ENCODE assay signal across 8 mouse cellular contexts in the genomic region with DNA sequence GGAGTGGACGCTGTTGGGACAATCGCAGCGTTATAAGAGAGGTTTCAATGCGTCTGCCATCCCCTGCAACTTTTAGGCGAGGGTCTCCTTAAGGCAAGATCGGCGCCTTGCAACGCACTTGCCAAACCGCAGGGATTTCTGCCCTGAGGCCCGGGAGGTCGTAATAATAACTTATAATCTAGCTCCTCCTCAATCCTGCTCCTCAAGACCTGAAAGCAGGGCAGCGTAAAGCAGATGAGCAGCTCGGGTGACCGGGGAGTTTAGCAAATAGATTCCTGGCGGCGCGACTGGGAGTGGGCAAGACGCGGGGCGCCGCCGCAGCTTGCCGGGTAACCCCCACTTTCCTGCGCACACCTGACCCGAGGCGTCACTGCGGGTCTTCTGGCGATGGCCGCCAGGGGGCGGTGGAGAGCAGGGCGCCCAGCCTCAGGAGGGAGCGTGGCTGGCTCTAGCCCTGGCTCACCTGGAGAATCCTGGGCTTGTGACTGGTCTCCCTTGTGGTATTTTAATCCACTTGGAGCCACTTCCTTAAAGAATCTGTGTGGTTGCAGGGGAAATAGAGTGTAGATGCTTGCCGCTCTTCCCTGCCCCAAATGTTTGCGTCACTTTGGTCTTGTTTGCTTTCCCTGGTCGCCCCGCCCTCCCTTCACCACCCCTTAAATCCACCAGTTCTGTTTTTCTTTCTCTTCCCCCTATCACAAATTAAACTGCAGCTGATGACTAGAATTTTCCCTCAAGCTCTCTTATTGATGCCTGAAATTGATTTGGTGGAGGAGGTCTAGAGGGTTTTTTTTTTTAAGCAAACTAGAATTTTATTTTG. TPM values are rescaled to one million over a fixed set of nuclear protein-coding genes. Genes with fewer than 3 reads are reported as not detected.
A peak's percentile ranks its signal among the peaks of the same experiment; 100 is the strongest.
DNase-seq lines count a peak whose midpoint lies in the region; ATAC-seq and TF ChIP-seq lines count a peak whose summit lies in the region.

No protein-coding gene starts in this region.

- peak; percentile 57 to 80 for DNase-seq in adrenal gland, adult (ENCODE audit: inconsistent age in 2 of 2, low spot score in 1 of 2)
- peak; percentile 48 to 70 for DNase-seq in cerebellum, postnatal 4 days (ENCODE audit: low spot score in 2 of 2)
- peak; percentile 72 for DNase-seq in gastrocnemius, adult 2 months
- peak; percentile 76 for DNase-seq in hindbrain, embryonic 14.5 days (ENCODE audit: low spot score)
- DNase-seq in layer of hippocampus, postnatal 36 days: peak; percentile 54 to 59
- peak; percentile 68 for DNase-seq in lung, postnatal 36 days
- DNase-seq in right cerebral cortex, adult 18-20 months: peak; percentile 62
- peak; percentile 44 for DNase-seq in yolk sac, embryonic 10.5 days (ENCODE audit: low spot score)

- H3K27me3 ChIP-seq in hindbrain, embryonic 14.5 days (ENCODE audit: control insufficient read depth, insufficient read depth, low read length): 0 out of 2 replicates have a peak, but pooled peaks cover 5% of the 10 kb centered on the region

- peak overlapping the region; percentile 77 for H3K4me3 ChIP-seq in gastrocnemius, adult 2 months
- peak overlapping the region; percentile 73 for H3K4me3 ChIP-seq in hindbrain, embryonic 14.5 days (replicated peaks; ENCODE audit: low read length)

- H3K4me1 ChIP-seq in hindbrain, embryonic 14.5 days (replicated peaks; ENCODE audit: control insufficient read depth, insufficient read depth, low read length): peaks cover 2% of the 10 kb centered on the region; the same call in 1 of the 2 replicates

- no peaks in the 10 kb centered on the region for H3K9me3 ChIP-seq in hindbrain, embryonic 14.5 days (ENCODE audit: control insufficient read depth, low read length)

- H3K4me2 ChIP-seq in hindbrain, embryonic 14.5 days (replicated peaks): peak overlapping the region; percentile 97

- peak overlapping the region; percentile 85 for H3K27ac ChIP-seq in gastrocnemius, adult 2 months
- peak overlapping the region; percentile 47; the same call in 1 of the 2 replicates for H3K27ac ChIP-seq in hindbrain, embryonic 14.5 days

- WGBS in hindbrain, embryonic 14.5 days: 3% methylated on average over 36 of the region's 36 CpGs

- no peaks in the 10 kb centered on the region for H3K36me3 ChIP-seq in hindbrain, embryonic 14.5 days (replicated peaks; ENCODE audit: control insufficient read depth, insufficient read depth)

- peak; percentile 85 for ATAC-seq in hindbrain, embryonic 14.5 days (ENCODE audit: low FRiP score)

- intact Hi-C loops in gastrocnemius, adult 2 months (cut with DNase I): no loop called here

- H3K9ac ChIP-seq in hindbrain, embryonic 14.5 days: peak overlapping the region; percentile 72

- peak; percentile 99 for TF ChIP-seq CTCF in gastrocnemius, adult 2 months (IDR thresholded peaks at IDR 0.05)

RNA-seq across cellular contexts. Expression of a gene that starts 0.7 kb away (rescaled TPM):
- 1 to 10 TPM; 2.5 to 3.4 TPM for total RNA-seq in gastrocnemius, adult 2 months (2021)
- polyA plus RNA-seq in hindbrain, embryonic 14.5 days (2014; fragmentation: Nextera tagmentation; extraction: Ambion mirVana): 22.8 and 25.5 TPM in 2 replicates
- total RNA-seq in layer of hippocampus, postnatal 36 days (2021): 10 to 100 TPM; 30.8 to 32.3 TPM

Comparison
In these comparisons a context has a peak if more than half of its experiments do, and no peak if none do; other contexts are left out.
1. Peak in every context shown above with its lines: DNase-seq, ATAC-seq, H3K4me3 ChIP-seq and H3K27ac ChIP-seq.
2. RNA of a gene that starts 0.7 kb away (total RNA-seq): 30.8 to 32.3 TPM in layer of hippocampus, postnatal 36 days; 2.5 to 3.4 TPM in gastrocnemius, adult 2 months; every median in the first group is over 4 times any median in the second.